Mouse (Mus musculus) frontal cortex, postnatal 25 days (tissue): ENCODE data around the gene Gm10139.
"Not testable (repeated sequence)": the region's sequence is repeated elsewhere in the genome, so short reads cannot be mapped to it uniquely, and the experiment has no call there.

Source experiments
- DNase-seq, 2 experiments: peaks; one replicate each; pipeline ENCODE4 v3.0.0; 2022; ENCODE audit warnings: low spot score in 2 of 2

Gm10139 gene

GRCm38 (mm10) chr13:65512378-65512777 lies at the start of gene Gm10139:
TSS of gene Gm10139 (plus strand) at chr13:65512678.
- not testable (repeated sequence) for DNase-seq

GRCm38 (mm10) chr13:65557636-65558035 lies 45.2 kb downstream of the Gm10139 start:
- not testable (repeated sequence) for DNase-seq
